Mouse (Mus musculus): ENCODE data around the gene Ifnk. TPM values are rescaled to one million over a fixed set of nuclear protein-coding genes. Genes with fewer than 3 reads are reported as not detected.

Ifnk gene
- polyA plus RNA-seq, 1 experiment from 2014 or later, result not detected

DNA sequence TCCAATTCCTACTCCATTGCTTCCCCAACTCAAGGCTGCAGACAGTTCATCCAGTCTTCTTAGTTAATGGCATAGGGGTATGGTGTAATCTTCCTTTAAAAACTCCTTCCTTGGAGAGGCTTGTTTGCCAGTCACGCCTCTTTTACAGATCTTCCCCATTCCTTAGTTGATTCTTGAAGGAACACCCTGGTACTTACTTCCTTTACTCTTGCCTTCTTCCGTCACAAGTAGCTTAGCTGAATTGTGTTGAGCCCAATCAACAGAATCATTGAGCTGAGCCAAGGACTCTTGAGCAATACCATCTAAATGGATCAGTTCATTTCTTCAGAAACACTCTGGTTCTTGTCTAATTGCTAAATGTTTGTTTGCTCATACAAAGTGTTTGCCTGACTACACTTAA is 13.4 kb downstream of the Ifnk start:
- Histone ChIP-seq H3K4me1 (ENCODE audit: control insufficient read depth, insufficient read depth, low read length) (no peaks in the 10 kb centered on the region), H3K36me3 (ENCODE audit: control insufficient read depth, insufficient read depth, low read length) (no peaks in the 10 kb centered on the region), H3K9ac (ENCODE audit: low read depth, low read length) (no peak overlapping the region), H3K27me3 (ENCODE audit: control insufficient read depth, insufficient read depth, low read length) (no peaks in the 10 kb centered on the region), H3K9me3 (replicated peaks; ENCODE audit: control insufficient read depth, low read length) (no peaks in the 10 kb centered on the region), H3K4me2 (no peak overlapping the region), H3K4me3 (ENCODE audit: low read depth, low read length) (no peak overlapping the region), H3K27ac (ENCODE audit: low read depth, low read length) (no peak overlapping the region)
- ATAC-seq (replicated peaks; ENCODE audit: insufficient number of reproducible peaks, low FRiP score, low TSS enrichment), result no peak
- 77% methylated on average over 2 of the region's 2 CpGs for WGBS (ENCODE audit: insufficient replicate concordance)

DNA sequence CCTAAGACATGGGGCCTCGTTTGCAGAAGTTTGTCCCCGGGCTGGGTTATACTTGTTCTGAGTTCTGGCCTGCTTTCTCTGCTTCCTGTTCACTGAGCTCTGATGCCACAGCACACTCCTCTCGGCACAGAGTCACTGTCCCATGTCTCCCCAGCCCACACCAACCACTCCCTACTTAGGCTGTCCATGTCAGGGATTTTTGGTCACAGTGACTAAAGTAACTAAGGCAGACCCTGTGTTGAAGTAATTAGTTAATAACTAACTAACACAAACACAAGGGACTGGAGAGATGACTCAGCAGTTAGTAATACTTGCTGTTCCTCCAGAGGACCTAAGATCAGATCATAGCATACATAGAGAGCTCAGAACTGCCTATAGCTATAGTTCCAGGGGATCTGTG is 14.1 kb downstream of the Ifnk start:
- ATAC-seq (replicated peaks; ENCODE audit: insufficient number of reproducible peaks, low FRiP score, low TSS enrichment), result no peak
- WGBS (ENCODE audit: insufficient replicate concordance), result 74% methylated on average over 3 of the region's 3 CpGs

DNA sequence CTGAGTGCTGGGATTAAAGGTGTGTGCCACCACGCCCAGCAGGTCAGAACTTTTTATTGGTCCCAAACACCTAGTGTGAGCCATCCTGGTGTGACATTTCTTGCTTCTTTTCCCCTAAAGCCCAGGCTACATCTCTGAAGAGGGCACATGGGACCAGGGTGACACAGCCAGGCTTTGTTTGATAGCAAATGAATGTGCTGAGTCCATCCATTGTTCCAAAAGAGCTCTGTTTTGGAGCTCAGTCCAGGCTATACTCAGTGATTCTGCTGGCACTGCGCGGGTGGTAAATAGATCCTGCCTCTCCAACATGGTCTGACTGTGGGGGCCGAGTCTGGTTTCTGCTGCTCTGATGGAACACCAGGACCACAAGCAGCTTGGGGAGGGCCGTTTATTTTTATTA is 16.0 kb downstream of the Ifnk start:
- ATAC-seq (replicated peaks; ENCODE audit: insufficient number of reproducible peaks, low FRiP score, low TSS enrichment), result no peak
- Histone ChIP-seq H3K36me3 (ENCODE audit: control insufficient read depth, insufficient read depth, low read length) (no peaks in the 10 kb centered on the region), H3K9me3 (replicated peaks; ENCODE audit: control insufficient read depth, low read length) (no peaks in the 10 kb centered on the region), H3K27me3 (ENCODE audit: control insufficient read depth, insufficient read depth, low read length) (no peaks in the 10 kb centered on the region), H3K4me2 (no peak overlapping the region), H3K27ac (ENCODE audit: low read depth, low read length) (no peak overlapping the region), H3K4me1 (ENCODE audit: control insufficient read depth, insufficient read depth, low read length) (no peaks in the 10 kb centered on the region), H3K9ac (ENCODE audit: low read depth, low read length) (no peak overlapping the region), H3K4me3 (ENCODE audit: low read depth, low read length) (no peak overlapping the region)
- 79% methylated on average over 5 of the region's 5 CpGs for WGBS (ENCODE audit: insufficient replicate concordance)

More for the DNA sequence above, 14.1 kb downstream of the Ifnk start:
- Histone ChIP-seq H3K9ac (ENCODE audit: low read depth, low read length) (no peak overlapping the region), H3K4me2 (no peak overlapping the region), H3K4me1 (ENCODE audit: control insufficient read depth, insufficient read depth, low read length) (no peaks in the 10 kb centered on the region), H3K9me3 (replicated peaks; ENCODE audit: control insufficient read depth, low read length) (no peaks in the 10 kb centered on the region), H3K27ac (ENCODE audit: low read depth, low read length) (no peak overlapping the region), H3K36me3 (ENCODE audit: control insufficient read depth, insufficient read depth, low read length) (no peaks in the 10 kb centered on the region), H3K27me3 (ENCODE audit: control insufficient read depth, insufficient read depth, low read length) (no peaks in the 10 kb centered on the region), H3K4me3 (ENCODE audit: low read depth, low read length) (no peak overlapping the region)

DNA sequence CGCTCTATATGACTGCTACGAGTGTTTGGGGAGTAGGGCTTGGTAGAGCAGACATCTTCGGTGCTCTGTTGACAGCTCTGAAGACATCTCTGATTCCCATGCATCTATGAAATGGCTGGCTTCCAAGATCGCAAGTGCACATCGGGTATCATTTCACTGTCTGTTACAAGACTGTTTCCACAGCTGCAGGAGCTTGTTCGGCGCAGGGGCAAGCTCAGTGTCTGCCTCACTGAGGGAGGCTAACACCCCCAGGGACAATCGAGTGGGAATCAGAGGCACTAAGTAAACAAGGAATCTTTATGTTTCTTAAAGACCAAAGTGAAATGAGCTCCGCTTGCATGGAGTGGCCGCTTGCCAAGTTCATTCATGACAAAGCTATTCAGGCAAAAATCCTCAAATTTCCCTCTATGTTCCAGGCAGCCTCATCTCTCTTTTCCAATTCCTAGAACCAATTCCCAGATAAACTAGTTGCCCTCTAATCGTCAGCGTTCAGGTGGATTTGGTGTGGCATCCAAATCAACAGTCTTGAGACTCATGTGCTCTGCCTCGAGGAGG is 17.8 kb downstream of the Ifnk start:
- no peak overlapping the region for H3K4me2 ChIP-seq
- H3K4me3 ChIP-seq (ENCODE audit: low read depth, low read length), result no peak overlapping the region
- H3K27me3 ChIP-seq (ENCODE audit: control insufficient read depth, insufficient read depth, low read length), result no peaks in the 10 kb centered on the region
- H3K36me3 ChIP-seq (ENCODE audit: control insufficient read depth, insufficient read depth, low read length), result no peaks in the 10 kb centered on the region
- H3K4me1 ChIP-seq (ENCODE audit: control insufficient read depth, insufficient read depth, low read length), result no peaks in the 10 kb centered on the region
- H3K9ac ChIP-seq (ENCODE audit: low read depth, low read length), result no peak overlapping the region
- no peak for ATAC-seq (replicated peaks; ENCODE audit: insufficient number of reproducible peaks, low FRiP score, low TSS enrichment)
- no peak overlapping the region for H3K27ac ChIP-seq (ENCODE audit: low read depth, low read length)
- H3K9me3 ChIP-seq (replicated peaks; ENCODE audit: control insufficient read depth, low read length), result no peaks in the 10 kb centered on the region
- 73% methylated on average over 13 of the region's 13 CpGs for WGBS (ENCODE audit: insufficient replicate concordance)

DNA sequence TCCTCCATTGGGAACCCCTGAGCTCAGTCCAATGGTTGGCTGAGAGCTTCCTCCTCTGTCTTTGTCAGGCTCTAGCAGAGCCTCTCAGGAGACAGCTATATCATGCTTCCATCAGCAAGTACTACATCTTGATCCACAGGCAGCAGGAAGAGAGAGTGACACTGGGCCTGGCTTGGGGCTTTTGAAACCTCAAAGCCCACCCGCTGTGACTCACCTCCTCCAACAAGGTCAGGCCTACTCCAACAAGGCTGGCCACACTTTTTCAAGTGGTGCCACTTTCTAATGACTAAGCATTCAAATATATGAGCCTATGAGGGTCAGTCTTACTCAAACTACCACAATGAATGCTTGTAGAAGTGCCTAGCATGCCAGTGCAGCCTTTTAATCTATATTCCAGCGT is 20.6 kb downstream of the Ifnk start:
- H3K27me3 ChIP-seq (ENCODE audit: control insufficient read depth, insufficient read depth, low read length), result no peaks in the 10 kb centered on the region
- ATAC-seq (replicated peaks; ENCODE audit: insufficient number of reproducible peaks, low FRiP score, low TSS enrichment), result no peak
- no peak overlapping the region for H3K4me2 ChIP-seq
- no peak overlapping the region for H3K9ac ChIP-seq (ENCODE audit: low read depth, low read length)
- WGBS (ENCODE audit: insufficient replicate concordance), result 83% methylated on average over 2 of the region's 2 CpGs
- no peaks in the 10 kb centered on the region for H3K36me3 ChIP-seq (ENCODE audit: control insufficient read depth, insufficient read depth, low read length)
- no peak overlapping the region for H3K27ac ChIP-seq (ENCODE audit: low read depth, low read length)
- H3K4me1 ChIP-seq (ENCODE audit: control insufficient read depth, insufficient read depth, low read length), result no peaks in the 10 kb centered on the region; the same call in 1 of the 2 replicates
- no peaks in the 10 kb centered on the region for H3K9me3 ChIP-seq (replicated peaks; ENCODE audit: control insufficient read depth, low read length)
- H3K4me3 ChIP-seq (ENCODE audit: low read depth, low read length), result no peak overlapping the region

DNA sequence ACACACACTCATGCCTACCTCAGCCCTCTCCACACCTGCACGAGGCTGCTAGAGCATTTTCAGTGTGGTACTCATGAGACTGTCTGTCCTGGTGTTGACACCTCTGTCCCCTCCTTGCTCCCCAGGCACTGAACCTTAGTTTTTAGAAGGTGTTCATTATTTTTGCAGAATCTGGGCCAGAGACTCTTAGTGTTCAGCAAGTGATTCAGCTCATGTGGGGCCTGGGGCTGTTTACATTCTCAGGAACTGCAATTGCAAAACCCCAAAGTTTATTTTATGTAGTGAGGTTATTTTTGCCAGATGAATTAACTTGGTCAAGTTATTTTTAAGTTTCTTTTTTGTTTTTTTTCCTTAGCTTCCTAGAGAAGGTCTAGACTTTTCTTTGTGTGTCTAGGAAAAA is 21.7 kb downstream of the Ifnk start:
- Histone ChIP-seq H3K4me1 (ENCODE audit: control insufficient read depth, insufficient read depth, low read length) (no peaks in the 10 kb centered on the region; the same call in 1 of the 2 replicates), H3K9ac (ENCODE audit: low read depth, low read length) (no peak overlapping the region), H3K36me3 (ENCODE audit: control insufficient read depth, insufficient read depth, low read length) (no peaks in the 10 kb centered on the region), H3K27me3 (ENCODE audit: control insufficient read depth, insufficient read depth, low read length) (no peaks in the 10 kb centered on the region), H3K9me3 (replicated peaks; ENCODE audit: control insufficient read depth, low read length) (no peaks in the 10 kb centered on the region), H3K4me3 (ENCODE audit: low read depth, low read length) (no peak overlapping the region), H3K4me2 (no peak overlapping the region), H3K27ac (ENCODE audit: low read depth, low read length) (no peak overlapping the region)
- no peak for ATAC-seq (replicated peaks; ENCODE audit: insufficient number of reproducible peaks, low FRiP score, low TSS enrichment)
- WGBS (ENCODE audit: insufficient replicate concordance), result 65% methylated on average over 1 of the region's 1 CpGs

DNA sequence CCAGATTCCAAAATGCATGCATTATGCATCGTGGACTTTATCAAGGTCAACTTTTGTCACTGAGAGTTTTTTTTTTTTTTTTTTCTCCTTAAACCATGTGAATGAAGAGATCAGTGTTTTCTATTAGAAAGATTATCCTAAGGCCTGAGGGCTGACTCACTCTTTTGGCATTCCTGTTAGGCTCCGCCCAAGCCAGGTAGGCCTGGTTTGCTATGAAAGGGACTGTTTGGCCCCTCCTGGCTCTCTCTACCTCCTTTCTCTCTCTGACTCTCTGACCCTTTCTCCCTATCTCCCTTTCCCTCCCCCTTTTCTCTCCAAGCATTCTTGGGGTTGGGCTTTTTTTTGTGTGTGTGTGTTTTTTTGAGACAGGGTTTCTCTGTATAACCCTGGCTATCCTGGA is 23.7 kb downstream of the Ifnk start:
- ATAC-seq (replicated peaks; ENCODE audit: insufficient number of reproducible peaks, low FRiP score, low TSS enrichment), result no peak
- H3K4me1 ChIP-seq (ENCODE audit: control insufficient read depth, insufficient read depth, low read length), result no peaks in the 10 kb centered on the region; the same call in 1 of the 2 replicates
- no peaks in the 10 kb centered on the region for H3K9me3 ChIP-seq (replicated peaks; ENCODE audit: control insufficient read depth, low read length)
- H3K27me3 ChIP-seq (ENCODE audit: control insufficient read depth, insufficient read depth, low read length), result no peaks in the 10 kb centered on the region
- 83% methylated on average over 2 of the region's 2 CpGs for WGBS (ENCODE audit: insufficient replicate concordance)
- H3K4me2 ChIP-seq, result no peak overlapping the region
- no peak overlapping the region for H3K27ac ChIP-seq (ENCODE audit: low read depth, low read length)
- H3K4me3 ChIP-seq (ENCODE audit: low read depth, low read length), result no peak overlapping the region
- no peaks in the 10 kb centered on the region for H3K36me3 ChIP-seq (ENCODE audit: control insufficient read depth, insufficient read depth, low read length)
- H3K9ac ChIP-seq (ENCODE audit: low read depth, low read length), result no peak overlapping the region

DNA sequence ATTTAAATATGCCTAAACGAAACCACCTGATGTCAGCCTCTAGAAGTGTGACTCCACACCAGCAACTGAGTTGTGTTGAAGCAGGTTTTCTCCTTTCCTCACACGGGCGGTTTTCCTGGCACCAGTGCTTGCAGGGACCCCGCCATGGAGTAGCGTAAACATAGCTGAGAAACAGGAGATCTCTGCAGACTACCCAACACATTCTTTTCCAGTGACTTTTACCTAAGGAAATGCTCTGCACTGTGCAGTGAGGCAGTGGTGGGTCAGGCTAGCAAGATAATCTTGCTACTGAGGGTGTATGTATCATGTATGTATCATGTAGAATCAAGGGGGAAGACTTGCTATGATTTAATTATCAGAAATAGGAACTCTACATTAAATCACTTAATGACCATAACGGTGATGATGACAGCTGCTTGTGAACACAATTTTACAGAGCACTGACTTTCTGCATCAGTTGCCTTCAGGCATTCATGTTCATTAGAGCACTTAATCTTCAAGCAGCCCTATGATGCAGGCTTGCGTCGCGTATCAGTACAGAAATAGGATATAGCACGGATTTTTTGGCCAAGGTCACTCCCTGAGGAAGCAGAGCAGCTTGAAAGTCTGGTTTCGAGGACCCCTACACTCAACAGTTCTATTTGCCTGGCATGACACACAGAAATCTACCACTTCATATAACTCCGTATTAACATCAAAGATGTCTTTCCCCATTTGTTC is 26.2 kb downstream of the Ifnk start:
- Histone ChIP-seq H3K36me3 (ENCODE audit: control insufficient read depth, insufficient read depth, low read length) (no peaks in the 10 kb centered on the region), H3K27me3 (ENCODE audit: control insufficient read depth, insufficient read depth, low read length) (no peaks in the 10 kb centered on the region), H3K27ac (ENCODE audit: low read depth, low read length) (no peak overlapping the region), H3K9me3 (replicated peaks; ENCODE audit: control insufficient read depth, low read length) (no peaks in the 10 kb centered on the region), H3K9ac (ENCODE audit: low read depth, low read length) (no peak overlapping the region), H3K4me2 (no peak overlapping the region), H3K4me3 (ENCODE audit: low read depth, low read length) (no peak overlapping the region), H3K4me1 (ENCODE audit: control insufficient read depth, insufficient read depth, low read length) (no peaks in the 10 kb centered on the region; the same call in 1 of the 2 replicates)
- 79% methylated on average over 12 of the region's 12 CpGs for WGBS (ENCODE audit: insufficient replicate concordance)
- ATAC-seq (replicated peaks; ENCODE audit: insufficient number of reproducible peaks, low FRiP score, low TSS enrichment), result no peak
